Mouse (Mus musculus) olfactory bulb, adult 2 months (tissue): ENCODE measurements around the gene Zfp91. TPM values are rescaled to one million over a fixed set of nuclear protein-coding genes. Genes with fewer than 3 reads are reported as not detected.
A peak's percentile ranks its signal among the peaks of the same experiment; 100 is the strongest.

ENCODE experiments used
- H3K27ac ChIP-seq: fragments of 200-500 bp; 2 replicates; pipeline ENCODE4 v1.5.1; 2012; ENCODE audit warnings: low read depth, low read length; ENCODE audit not compliant: insufficient read depth
- H3K4me1 ChIP-seq: fragments of 200-500 bp; 2 replicates; pipeline ENCODE4 v1.6.1; 2012; ENCODE audit warnings: low read length; ENCODE audit not compliant: control insufficient read depth, insufficient read depth
- H3K4me3 ChIP-seq: fragments of 200-500 bp; 2 replicates; pipeline ENCODE4 v1.5.1; 2012; ENCODE audit warnings: mild to moderate bottlenecking, low read depth, low read length, moderate library complexity; ENCODE audit not compliant: insufficient read depth
- CTCF ChIP-seq: fragments of 200-500 bp; IDR thresholded peaks from 2 replicates; pipeline ENCODE4 v1.5.1; 2012; ENCODE audit warnings: low read depth, mild to moderate bottlenecking, low read length, moderate library complexity; ENCODE audit not compliant: insufficient read depth
- POLR2A ChIP-seq: fragments of 200-500 bp; IDR thresholded peaks from 2 replicates; pipeline ENCODE4 v1.6.1; 2012; ENCODE audit warnings: mild to moderate bottlenecking, low read depth, low read length, moderate library complexity; ENCODE audit not compliant: insufficient read depth
- WGBS: fragments of 180-500 bp; shearing (Covaris S2); methylation state at CpG from one replicate; pipeline ENCODE4 v1.1.7; 2018; 5-methylcytosine and 5-hydroxymethylcytosine counted together
- polyA plus RNA-seq: library from polyadenylated mRNA; stranded (reverse); fragments of >200 nt; gene quantifications from 2 replicates; pipeline ENCODE4 v1.2.4, GENCODE M21; 2012; ENCODE audit warnings: low replicate concordance; ENCODE audit not compliant: missing spikeins, insufficient read depth, insufficient read length

The Zfp91 gene
- 94.6 and 138 TPM in 2 replicates for polyA plus RNA-seq

DNA sequence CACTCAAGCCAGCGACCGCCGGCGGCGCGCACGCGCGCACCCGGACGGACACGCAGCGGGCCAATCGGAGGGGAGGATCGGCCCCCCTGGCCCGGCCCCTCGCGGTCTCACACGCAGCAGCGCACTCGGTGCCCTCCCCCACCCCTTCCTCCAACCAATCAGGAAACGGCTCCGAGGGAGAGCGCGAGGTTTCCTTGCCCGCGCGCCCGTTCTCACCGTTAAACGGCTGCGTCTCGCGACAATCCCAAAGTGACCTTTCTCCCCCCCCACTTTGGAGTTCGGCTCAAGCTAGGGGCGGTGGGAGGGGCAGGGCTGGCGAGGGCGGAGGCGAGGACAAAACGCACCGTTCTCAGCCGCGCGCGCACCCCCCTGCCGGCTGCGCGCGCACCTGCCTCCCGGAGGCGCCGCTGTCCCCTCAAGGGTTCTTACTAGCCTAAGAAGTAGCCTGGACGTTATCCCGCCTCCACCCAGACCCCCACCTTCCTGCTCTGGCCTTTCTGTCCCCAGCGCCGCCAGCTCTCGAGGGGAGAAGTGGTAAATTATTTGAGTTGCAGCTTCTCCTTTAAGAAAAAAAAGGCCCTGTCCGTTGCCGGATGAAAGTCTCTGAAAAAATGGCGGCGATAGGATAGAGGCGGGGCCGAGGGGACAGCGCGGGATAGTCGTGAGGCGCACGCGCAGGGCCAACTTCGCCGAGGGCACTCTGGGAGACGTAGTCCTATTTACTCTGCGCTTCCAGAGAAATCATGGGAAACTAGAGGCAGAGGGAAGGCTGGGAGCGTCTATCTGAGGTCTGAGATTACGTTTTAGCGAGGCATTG is at the start of gene Zfp91, which contains the start of gene Lpxn:
Gene Zfp91 (minus strand): TSS at position 616 of the 817 bp plus-strand sequence.
Gene Lpxn (plus strand): TSS at position 683 of the 817 bp plus-strand sequence.
- Histone ChIP-seq H3K4me3 (peak within 1 kb of the TSS; percentile 95), H3K4me1 (peaks cover 2% of the 10 kb centered on the region; the same call in 1 of the 2 replicates), H3K27ac (peak within 1 kb of the TSS; percentile 97)
- peak; percentile 74 for TF ChIP-seq POLR2A
- TF ChIP-seq CTCF: 0 out of 2 replicates have a peak, but pooled peaks have one; percentile 22
- WGBS: under 1% methylated on average over 74 of the region's 76 CpGs

DNA sequence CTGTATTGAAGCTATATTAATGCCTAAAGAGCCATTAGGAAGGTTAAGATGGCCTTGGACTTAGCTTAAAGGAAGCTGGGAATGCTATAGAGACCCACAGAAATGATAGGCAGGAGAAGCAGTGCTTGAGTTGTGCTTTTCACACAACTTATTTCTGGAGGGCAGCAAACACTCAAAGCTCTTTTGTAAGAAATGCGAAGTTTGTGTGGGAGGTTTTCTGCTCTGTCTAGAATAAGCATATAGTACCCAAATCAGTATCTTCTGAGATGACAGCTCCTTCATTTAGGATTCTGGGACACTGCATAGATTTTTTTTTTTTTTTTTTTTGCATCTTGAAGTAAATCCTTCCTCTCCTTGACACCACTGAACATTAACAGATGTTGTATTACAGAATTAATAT is 42.6 kb upstream of the Zfp91 start:
- Histone ChIP-seq H3K4me1 (peaks cover 3% of the 10 kb centered on the region; the same call in 1 of the 2 replicates), H3K27ac (no peak overlapping the region), H3K4me3 (no peak overlapping the region)
- no peak for TF ChIP-seq POLR2A
- no peak for TF ChIP-seq CTCF
- WGBS: 67% methylated on average over 1 of the region's 1 CpGs

DNA sequence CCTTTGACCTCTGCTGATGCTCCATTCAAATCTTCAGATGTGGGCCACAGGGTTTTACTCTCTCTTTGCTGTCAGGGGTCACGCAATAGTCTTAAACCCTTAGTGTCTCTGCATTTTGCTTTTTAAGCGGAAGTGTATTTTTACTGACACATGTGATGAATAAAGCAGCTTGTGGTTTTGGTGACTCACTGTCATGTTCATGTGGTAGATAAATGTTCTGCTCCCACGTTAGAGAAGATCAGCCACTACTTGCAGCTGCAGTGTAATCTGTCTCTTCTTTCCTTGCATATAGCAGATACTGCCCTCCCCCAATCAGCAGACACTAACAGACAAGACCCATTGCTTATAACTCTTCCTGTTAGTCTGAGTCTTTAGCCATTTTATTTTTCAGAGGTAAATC is 37.7 kb upstream of the Zfp91 start:
- Histone ChIP-seq H3K4me3 (no peak overlapping the region), H3K27ac (no peak overlapping the region), H3K4me1 (no peaks in the 10 kb centered on the region)
- TF ChIP-seq CTCF: no peak
- TF ChIP-seq POLR2A: no peak
- 64% methylated on average over 3 of the region's 3 CpGs for WGBS

DNA sequence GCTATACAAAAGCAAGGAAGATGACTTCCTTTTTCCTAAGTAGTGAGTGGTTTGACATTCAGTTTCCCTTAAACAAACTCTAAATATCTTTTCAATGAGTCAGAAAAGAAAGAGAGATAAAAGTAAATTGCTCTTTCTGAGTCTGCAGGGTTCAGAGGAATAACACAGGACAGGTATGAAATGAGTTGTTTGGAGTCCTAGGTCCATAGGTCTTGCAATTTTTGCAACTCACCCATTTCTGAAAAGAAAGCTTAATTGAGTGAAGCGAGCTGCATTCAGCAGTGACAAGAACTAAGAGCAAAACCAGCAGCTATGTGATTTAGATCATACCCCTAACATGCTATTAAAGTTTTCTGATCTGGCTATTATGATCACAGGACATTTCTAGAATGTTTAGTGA is 35.6 kb upstream of the Zfp91 start:
- WGBS: 50% methylated on average over 1 of the region's 1 CpGs
- Histone ChIP-seq H3K4me1 (no peaks in the 10 kb centered on the region), H3K27ac (no peak overlapping the region), H3K4me3 (no peak overlapping the region)
- TF ChIP-seq CTCF (no peak), POLR2A (no peak)

DNA sequence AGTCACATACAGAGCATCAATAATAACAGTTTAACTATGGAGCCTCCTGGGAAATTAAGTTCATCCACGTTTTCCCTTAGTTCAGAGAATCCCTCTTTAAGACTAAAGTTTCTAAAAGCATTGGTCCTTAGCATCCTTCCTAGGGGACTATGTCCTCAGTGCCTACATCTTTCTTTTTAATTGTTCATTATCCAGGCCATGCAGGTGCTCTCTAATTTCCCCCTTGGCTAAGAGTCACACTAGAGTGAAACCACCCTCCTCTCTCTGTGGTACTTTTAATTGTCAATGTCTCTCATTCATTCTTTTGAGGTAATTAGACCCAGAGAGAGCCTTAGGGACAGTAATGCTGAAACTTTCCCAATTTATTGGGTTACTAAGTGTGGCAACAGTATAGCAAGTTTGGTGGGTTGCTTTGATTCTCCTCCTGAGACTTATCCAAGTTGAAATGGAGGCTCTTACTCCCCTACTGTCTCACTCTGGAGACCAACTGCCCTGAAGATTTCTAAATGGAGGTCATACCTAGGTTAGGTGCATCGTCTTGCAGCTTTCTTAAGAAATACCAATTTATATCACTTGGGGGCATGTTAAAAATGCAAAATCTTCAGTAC is 35.0 kb upstream of the Zfp91 start:
- 73% methylated on average over 2 of the region's 2 CpGs for WGBS
- TF ChIP-seq POLR2A: no peak
- TF ChIP-seq CTCF: no peak

DNA sequence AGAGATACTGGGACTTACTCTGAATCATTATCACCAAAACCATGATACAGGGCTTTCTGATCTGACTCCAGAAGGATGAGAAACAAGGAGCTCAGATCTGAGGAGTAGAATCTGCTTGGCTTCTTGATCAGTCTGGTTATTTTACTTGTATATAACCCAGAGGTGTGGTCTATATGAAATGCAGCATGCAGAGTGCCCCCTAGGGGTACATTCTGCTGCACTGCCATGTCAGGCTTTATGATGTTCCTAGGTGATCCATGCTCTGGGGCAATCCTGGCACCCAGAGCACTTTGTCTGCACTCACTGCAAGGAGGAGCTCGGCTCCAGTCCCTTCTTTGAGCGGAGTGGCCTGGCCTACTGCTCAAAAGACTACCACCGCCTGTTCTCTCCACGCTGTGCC is 28.6 kb upstream of the Zfp91 start:
- 80% methylated on average over 4 of the region's 4 CpGs for WGBS
- Histone ChIP-seq H3K4me3 (no peak overlapping the region), H3K4me1 (no peaks in the 10 kb centered on the region), H3K27ac (no peak overlapping the region)
- no peak for TF ChIP-seq POLR2A
- no peak for TF ChIP-seq CTCF

More for the DNA sequence above, 35.0 kb upstream of the Zfp91 start:
- no peak overlapping the region for H3K4me3 ChIP-seq
- no peaks in the 10 kb centered on the region for H3K4me1 ChIP-seq
- H3K27ac ChIP-seq: no peak overlapping the region

DNA sequence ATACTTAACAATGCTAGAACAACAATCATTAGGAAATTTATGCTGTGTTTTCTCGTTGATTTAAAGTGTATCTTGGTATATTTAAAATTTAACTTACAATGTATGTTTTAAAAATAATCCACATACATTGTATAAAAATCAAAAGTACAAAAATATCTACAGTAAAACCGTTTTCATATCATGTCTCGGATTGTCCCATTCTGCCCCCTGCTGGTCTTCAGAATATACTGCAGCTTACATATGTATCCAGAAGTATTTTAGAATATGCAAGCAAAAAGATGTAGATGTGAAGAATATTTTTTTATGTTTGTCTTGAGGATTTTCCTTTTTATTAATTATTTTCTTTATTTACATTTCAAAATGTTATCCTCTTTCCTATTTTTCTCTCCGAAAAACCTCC is 24.5 kb upstream of the Zfp91 start:
- no peak for TF ChIP-seq POLR2A
- no peak for TF ChIP-seq CTCF
- Histone ChIP-seq H3K27ac (no peak overlapping the region), H3K4me1 (no peaks in the 10 kb centered on the region), H3K4me3 (no peak overlapping the region)
- WGBS: 28% methylated on average over 4 of the region's 4 CpGs

DNA sequence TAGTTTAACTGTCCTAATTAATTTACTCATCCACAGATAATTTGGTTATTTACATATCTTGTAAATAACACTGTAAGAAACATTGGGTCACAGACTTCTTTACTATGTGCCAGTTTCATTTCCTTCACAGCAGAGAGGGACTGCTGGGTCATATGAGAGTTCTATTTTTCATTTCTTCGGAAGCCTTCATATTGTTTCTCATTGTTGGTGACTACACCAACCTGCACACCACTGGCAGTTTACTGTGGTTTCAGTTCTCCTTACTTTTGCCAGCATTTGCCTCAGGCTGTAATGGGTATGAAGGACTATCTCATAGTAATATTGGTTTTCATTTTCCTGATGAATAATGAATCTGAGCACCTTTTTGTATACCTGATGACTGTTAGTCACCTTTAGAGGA is 22.6 kb upstream of the Zfp91 start:
- TF ChIP-seq POLR2A: no peak
- TF ChIP-seq CTCF: no peak
- no peak overlapping the region for H3K4me3 ChIP-seq
- no peaks in the 10 kb centered on the region for H3K4me1 ChIP-seq
- no peak overlapping the region for H3K27ac ChIP-seq
- WGBS: 93% methylated on average over 1 of the region's 1 CpGs

DNA sequence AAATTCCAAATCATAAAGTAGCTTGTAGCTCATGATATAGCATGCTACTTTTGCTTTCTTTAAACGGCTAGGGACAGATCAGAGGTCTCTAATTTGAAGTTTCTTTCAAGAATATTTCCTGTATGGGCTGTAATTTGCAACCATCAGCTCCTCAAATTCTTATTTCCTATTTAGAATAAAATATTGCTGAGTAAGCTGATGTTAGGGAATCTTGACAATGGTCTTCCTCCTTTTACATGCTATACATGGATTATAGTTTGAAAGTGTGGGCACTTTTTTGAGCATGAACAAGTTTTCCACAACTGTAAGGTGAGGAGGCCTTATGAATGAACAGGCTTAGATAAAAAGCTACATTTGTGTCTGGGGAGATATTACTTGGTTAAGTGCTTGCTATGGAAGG is 18.0 kb upstream of the Zfp91 start:
- Histone ChIP-seq H3K27ac (no peak overlapping the region), H3K4me1 (no peaks in the 10 kb centered on the region), H3K4me3 (no peak overlapping the region)
- WGBS: 91% methylated on average over 1 of the region's 1 CpGs
- TF ChIP-seq POLR2A (no peak), CTCF (no peak)
